Mouse (Mus musculus) neural tube, embryonic 10.5 days (tissue): ENCODE data around the gene Ppp3r2.

Experiments
- DNase-seq: peaks from one replicate; pipeline ENCODE4 v3.0.0-alpha.2; 2017; ENCODE audit warnings: low spot score; ENCODE audit errors: extremely low spot score

Ppp3r2 gene

GRCm38 (mm10) chr4:49681812-49682211 lies at the start of gene Ppp3r2:
Gene Ppp3r2 (minus strand): TSS chr4:49682024.
- DNase-seq = no peak

- no peak for DNase-seq
Measured at GRCm38 (mm10) chr4:49729326-49729725, 47.5 kb upstream of the Ppp3r2 start.

- no peak for DNase-seq
Measured at GRCm38 (mm10) chr4:49723908-49724307, 42.1 kb upstream of the Ppp3r2 start.

GRCm38 (mm10) chr4:49691405-49692194 lies 9.8 kb upstream of the Ppp3r2 start:
- DNase-seq = no peak

GRCm38 (mm10) chr4:49688594-49689288 lies 6.9 kb upstream of the Ppp3r2 start:
- peak; percentile 45 for DNase-seq

GRCm38 (mm10) chr4:49680171-49680875 lies 1.5 kb downstream of the Ppp3r2 start:
- no peak for DNase-seq

- DNase-seq = no peak
Measured at GRCm38 (mm10) chr4:49676790-49677189, 5.0 kb downstream of the Ppp3r2 start.

- DNase-seq = no peak
Measured at GRCm38 (mm10) chr4:49676071-49676470, 5.8 kb downstream of the Ppp3r2 start.

GRCm38 (mm10) chr4:49664850-49665249 lies 17.0 kb downstream of the Ppp3r2 start:
- DNase-seq = no peak

- DNase-seq = no peak
Measured at GRCm38 (mm10) chr4:49662231-49662630, 19.6 kb downstream of the Ppp3r2 start.

GRCm38 (mm10) chr4:49661664-49662063 lies 20.2 kb downstream of the Ppp3r2 start:
- no peak for DNase-seq

- no peak for DNase-seq
Measured at GRCm38 (mm10) chr4:49659421-49659820, 22.4 kb downstream of the Ppp3r2 start.

- no peak for DNase-seq
Measured at GRCm38 (mm10) chr4:49639913-49640312, 41.9 kb downstream of the Ppp3r2 start.

GRCm38 (mm10) chr4:49637821-49638220 lies 44.0 kb downstream of the Ppp3r2 start:
- DNase-seq = no peak

- DNase-seq = no peak
Measured at GRCm38 (mm10) chr4:49632139-49632481, 49.7 kb downstream of the Ppp3r2 start.

- peak; percentile 95 for DNase-seq
Measured at GRCm38 (mm10) chr4:49631319-49632138, 50.3 kb downstream of the Ppp3r2 start, which contains the start of gene Rnf20. Gene Rnf20 (plus strand): TSS chr4:49632006.

- no peak for DNase-seq
Measured at GRCm38 (mm10) chr4:49628941-49629340, 52.9 kb downstream of the Ppp3r2 start.
